Mouse (Mus musculus) urinary bladder, postnatal 10 days (tissue): Measurements from ENCODE around the gene Rcl1.

Experiments
- DNase-seq: peaks from one replicate; pipeline ENCODE4 v3.0.0; 2022; ENCODE audit warnings: low spot score

Gene Rcl1

GRCm38 (mm10) chr19:29100874-29101542, at the start of gene Rcl1:
Rcl1 (plus strand) TSS chr19:29101375.
- DNase-seq, result peak; percentile 72

- no peak for DNase-seq
Measured at GRCm38 (mm10) chr19:29052786-29053185, 48.4 kb upstream of the Rcl1 start.

- no peak for DNase-seq
Measured at GRCm38 (mm10) chr19:29054594-29054993, 46.6 kb upstream of the Rcl1 start.

GRCm38 (mm10) chr19:29055469-29055868, 45.7 kb upstream of the Rcl1 start:
- no peak for DNase-seq

GRCm38 (mm10) chr19:29058741-29059140, 42.4 kb upstream of the Rcl1 start:
- DNase-seq, result no peak

- DNase-seq, result no peak
Measured at GRCm38 (mm10) chr19:29059688-29060087, 41.5 kb upstream of the Rcl1 start.

- no peak for DNase-seq
Measured at GRCm38 (mm10) chr19:29060299-29060698, 40.9 kb upstream of the Rcl1 start.

GRCm38 (mm10) chr19:29063009-29063408, 38.2 kb upstream of the Rcl1 start:
- no peak for DNase-seq

- DNase-seq, result peak; percentile 86
Measured at GRCm38 (mm10) chr19:29063577-29064363, 37.4 kb upstream of the Rcl1 start.

GRCm38 (mm10) chr19:29064451-29065102, 36.6 kb upstream of the Rcl1 start:
- no peak for DNase-seq

GRCm38 (mm10) chr19:29066981-29067471, 34.1 kb upstream of the Rcl1 start:
- DNase-seq, result no peak

GRCm38 (mm10) chr19:29069195-29069594, 32.0 kb upstream of the Rcl1 start:
- no peak for DNase-seq

GRCm38 (mm10) chr19:29074802-29075201, 26.4 kb upstream of the Rcl1 start:
- DNase-seq, result no peak

GRCm38 (mm10) chr19:29088628-29089027, 12.5 kb upstream of the Rcl1 start:
- no peak for DNase-seq

GRCm38 (mm10) chr19:29092194-29092593, 9.0 kb upstream of the Rcl1 start:
- DNase-seq, result no peak

- no peak for DNase-seq
Measured at GRCm38 (mm10) chr19:29099106-29099505, 2.1 kb upstream of the Rcl1 start.

GRCm38 (mm10) chr19:29099596-29099995, 1.6 kb upstream of the Rcl1 start:
- DNase-seq, result no peak

GRCm38 (mm10) chr19:29100261-29100660, 914 bp upstream of the Rcl1 start:
- DNase-seq, result no peak

GRCm38 (mm10) chr19:29101591-29101990, 416 bp downstream of the Rcl1 start:
- no peak for DNase-seq

- DNase-seq, result no peak
Measured at GRCm38 (mm10) chr19:29102098-29102497, 923 bp downstream of the Rcl1 start.

GRCm38 (mm10) chr19:29105816-29106215, 4.6 kb downstream of the Rcl1 start:
- DNase-seq, result no peak

- no peak for DNase-seq
Measured at GRCm38 (mm10) chr19:29106261-29106660, 5.1 kb downstream of the Rcl1 start.

GRCm38 (mm10) chr19:29112662-29113061, 11.5 kb downstream of the Rcl1 start:
- no peak for DNase-seq
